Mouse (Mus musculus) thymus, adult 2 months (tissue): ENCODE results near the gene Slc25a13.

Experiments used
- CTCF ChIP-seq: fragments of 200-500 bp; IDR thresholded peaks from 2 replicates; pipeline ENCODE4 v1.5.1; 2012; ENCODE audit warnings: mild to moderate bottlenecking, control low read depth, low read length, moderate library complexity, borderline replicate concordance; ENCODE audit not compliant: control insufficient read depth, poor library complexity, insufficient read depth; ENCODE audit errors: extremely low read depth
- POLR2A ChIP-seq: fragments of 200-500 bp; IDR thresholded peaks from 2 replicates; pipeline ENCODE4 v1.6.1; 2012; ENCODE audit warnings: mild to moderate bottlenecking, low read length, control low read depth, moderate library complexity; ENCODE audit not compliant: control insufficient read depth, poor library complexity, insufficient read depth; ENCODE audit errors: extremely low read depth

DNA sequence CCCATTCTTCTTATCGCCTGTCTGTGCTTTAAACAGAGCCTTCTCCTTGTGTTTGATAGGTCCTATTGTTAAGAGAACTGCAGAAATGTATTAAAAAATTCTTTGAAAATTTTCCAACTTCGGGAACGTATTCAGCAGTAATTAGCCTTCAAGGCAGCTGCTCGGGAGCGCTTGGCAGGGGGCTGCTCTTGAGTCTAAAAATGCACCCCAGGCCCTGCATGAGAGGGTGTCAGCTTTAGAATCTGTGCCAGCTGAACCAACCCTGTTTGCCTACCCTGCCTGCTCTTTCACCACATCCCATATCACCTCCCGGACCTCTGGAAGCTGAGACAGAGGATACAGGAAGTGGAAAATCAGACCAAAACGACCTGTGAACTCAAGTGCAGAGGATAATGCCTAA, 223.9 kb downstream of the Slc25a13 start:
- TF ChIP-seq CTCF (no peak), POLR2A (no peak)
